Mouse (Mus musculus): ENCODE data around the gene Dzip1. TPM values are rescaled to one million over a fixed set of nuclear protein-coding genes. Genes with fewer than 3 reads are reported as not detected.

The Dzip1 gene
- polyA plus RNA-seq, 1 experiment = 70.1 TPM

DNA sequence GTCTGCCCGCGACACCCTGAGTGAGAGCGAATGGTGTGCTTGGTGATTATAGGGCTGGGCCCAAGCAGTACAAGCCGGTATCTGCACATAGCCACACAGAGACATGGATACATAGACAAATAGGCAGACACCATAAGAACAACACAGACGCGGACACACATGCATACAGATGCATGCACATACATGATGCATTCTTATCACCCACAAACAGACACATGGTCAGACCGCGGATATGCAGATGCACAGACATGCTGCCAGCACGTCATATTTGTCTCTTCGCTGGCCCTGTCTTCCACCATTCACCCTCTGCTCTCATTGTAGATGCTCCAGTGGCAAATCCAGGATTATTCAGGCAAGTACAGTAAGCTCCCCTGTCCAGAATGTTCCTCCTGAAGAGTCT lies 78.4 kb downstream of the Dzip1 start:
- WGBS = 94% methylated on average over 10 of the region's 10 CpGs
- no peaks in the 10 kb centered on the region for H3K36me3 ChIP-seq (ENCODE audit: control insufficient read depth, insufficient read depth, low read length)
- peaks cover 4% of the 10 kb centered on the region for H3K4me1 ChIP-seq (replicated peaks; ENCODE audit: control insufficient read depth, insufficient read depth, low read length)
- no peaks in the 10 kb centered on the region for H3K27me3 ChIP-seq (ENCODE audit: control insufficient read depth, insufficient read depth, low read length)
- TF ChIP-seq CTCF (IDR thresholded peaks at IDR 0.05; ENCODE audit: borderline replicate concordance, control insufficient read depth, extremely low read depth, insufficient read depth, low read length, poor library complexity) (no peak), POLR2A (IDR thresholded peaks at IDR 0.05; ENCODE audit: control insufficient read depth, extremely low read depth, insufficient read depth, low read length, poor library complexity) (no peak)
- no peak overlapping the region for H3K4me3 ChIP-seq (ENCODE audit: control insufficient read depth, insufficient read depth, low read length)
- H3K27ac ChIP-seq (ENCODE audit: control insufficient read depth, insufficient read depth, low read length) = no peak overlapping the region
- no peak for DNase-seq

DNA sequence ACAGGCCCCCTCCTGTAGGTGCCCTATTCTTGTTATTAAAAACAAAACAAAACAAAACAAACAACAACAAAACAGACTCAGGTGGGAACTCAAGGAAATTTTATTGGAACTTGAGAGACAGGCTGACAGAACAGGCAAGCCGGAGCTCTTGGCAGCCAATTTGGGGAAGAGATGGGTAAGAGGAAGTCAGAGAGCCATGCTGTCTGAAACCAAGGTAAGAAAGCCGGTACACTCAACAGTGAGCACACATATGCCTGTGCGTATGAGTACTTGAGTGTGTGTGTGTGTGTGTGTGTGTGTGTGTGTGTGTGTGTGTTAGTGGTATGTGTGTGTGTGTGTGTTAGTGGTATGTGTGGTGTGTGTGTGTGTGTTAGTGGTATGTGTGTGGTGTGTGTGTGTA lies 82.9 kb downstream of the Dzip1 start:
- no peak for DNase-seq
- 56% methylated on average over 3 of the region's 3 CpGs for WGBS
- TF ChIP-seq CTCF (IDR thresholded peaks at IDR 0.05; ENCODE audit: borderline replicate concordance, control insufficient read depth, extremely low read depth, insufficient read depth, low read length, poor library complexity) (no peak), POLR2A (IDR thresholded peaks at IDR 0.05; ENCODE audit: control insufficient read depth, extremely low read depth, insufficient read depth, low read length, poor library complexity) (no peak)
- no peak overlapping the region for H3K4me3 ChIP-seq (ENCODE audit: control insufficient read depth, insufficient read depth, low read length)
- H3K4me1 ChIP-seq (replicated peaks; ENCODE audit: control insufficient read depth, insufficient read depth, low read length) = peaks cover 15% of the 10 kb centered on the region
- H3K36me3 ChIP-seq (ENCODE audit: control insufficient read depth, insufficient read depth, low read length) = no peaks in the 10 kb centered on the region
- H3K27me3 ChIP-seq (ENCODE audit: control insufficient read depth, insufficient read depth, low read length) = no peaks in the 10 kb centered on the region
- H3K27ac ChIP-seq (ENCODE audit: control insufficient read depth, insufficient read depth, low read length) = no peak overlapping the region

DNA sequence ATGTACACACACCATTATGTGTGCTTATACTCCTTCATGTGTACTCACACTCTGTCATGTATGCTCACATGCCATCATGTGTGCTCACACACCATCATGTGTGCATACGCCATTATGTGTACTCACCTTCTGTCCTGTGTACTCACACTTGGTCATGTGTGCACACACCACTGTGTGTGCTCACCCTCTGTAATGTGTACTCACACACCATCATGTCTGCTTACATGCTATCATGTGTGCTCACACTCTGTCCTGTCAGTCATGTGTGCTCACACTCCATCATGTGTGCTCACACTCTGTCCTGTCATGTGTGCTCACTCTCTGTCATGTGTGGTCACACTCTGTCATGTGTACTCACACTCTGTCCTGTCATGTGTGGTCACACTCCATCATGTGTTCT lies 85.2 kb downstream of the Dzip1 start:
- no peaks in the 10 kb centered on the region for H3K36me3 ChIP-seq (ENCODE audit: control insufficient read depth, insufficient read depth, low read length)
- no peak for DNase-seq
- no peak overlapping the region for H3K4me3 ChIP-seq (ENCODE audit: control insufficient read depth, insufficient read depth, low read length)
- H3K4me1 ChIP-seq (replicated peaks; ENCODE audit: control insufficient read depth, insufficient read depth, low read length) = peaks cover 25% of the 10 kb centered on the region
- WGBS = 100% methylated on average over 1 of the region's 1 CpGs
- no peak for TF ChIP-seq POLR2A (IDR thresholded peaks at IDR 0.05; ENCODE audit: control insufficient read depth, extremely low read depth, insufficient read depth, low read length, poor library complexity)
- no peak for TF ChIP-seq CTCF (IDR thresholded peaks at IDR 0.05; ENCODE audit: borderline replicate concordance, control insufficient read depth, extremely low read depth, insufficient read depth, low read length, poor library complexity)
- H3K27me3 ChIP-seq (ENCODE audit: control insufficient read depth, insufficient read depth, low read length) = no peaks in the 10 kb centered on the region
- H3K27ac ChIP-seq (ENCODE audit: control insufficient read depth, insufficient read depth, low read length) = no peak overlapping the region; the same call in 1 of the 2 replicates

GRCm38 (mm10) chr14:118839416-118839815 lies 85.8 kb downstream of the Dzip1 start:
- 78% methylated on average over 5 of the region's 5 CpGs for WGBS
- DNase-seq = no peak
- H3K4me3 ChIP-seq (ENCODE audit: control insufficient read depth, insufficient read depth, low read length) = no peak overlapping the region
- H3K27ac ChIP-seq (ENCODE audit: control insufficient read depth, insufficient read depth, low read length) = peak overlapping the region; percentile 99
- H3K36me3 ChIP-seq (ENCODE audit: control insufficient read depth, insufficient read depth, low read length) = no peaks in the 10 kb centered on the region
- TF ChIP-seq CTCF (IDR thresholded peaks at IDR 0.05; ENCODE audit: borderline replicate concordance, control insufficient read depth, extremely low read depth, insufficient read depth, low read length, poor library complexity) = no peak
- no peak for TF ChIP-seq POLR2A (IDR thresholded peaks at IDR 0.05; ENCODE audit: control insufficient read depth, extremely low read depth, insufficient read depth, low read length, poor library complexity)
- no peaks in the 10 kb centered on the region for H3K27me3 ChIP-seq (ENCODE audit: control insufficient read depth, insufficient read depth, low read length)
- peaks cover 27% of the 10 kb centered on the region for H3K4me1 ChIP-seq (replicated peaks; ENCODE audit: control insufficient read depth, insufficient read depth, low read length)

DNA sequence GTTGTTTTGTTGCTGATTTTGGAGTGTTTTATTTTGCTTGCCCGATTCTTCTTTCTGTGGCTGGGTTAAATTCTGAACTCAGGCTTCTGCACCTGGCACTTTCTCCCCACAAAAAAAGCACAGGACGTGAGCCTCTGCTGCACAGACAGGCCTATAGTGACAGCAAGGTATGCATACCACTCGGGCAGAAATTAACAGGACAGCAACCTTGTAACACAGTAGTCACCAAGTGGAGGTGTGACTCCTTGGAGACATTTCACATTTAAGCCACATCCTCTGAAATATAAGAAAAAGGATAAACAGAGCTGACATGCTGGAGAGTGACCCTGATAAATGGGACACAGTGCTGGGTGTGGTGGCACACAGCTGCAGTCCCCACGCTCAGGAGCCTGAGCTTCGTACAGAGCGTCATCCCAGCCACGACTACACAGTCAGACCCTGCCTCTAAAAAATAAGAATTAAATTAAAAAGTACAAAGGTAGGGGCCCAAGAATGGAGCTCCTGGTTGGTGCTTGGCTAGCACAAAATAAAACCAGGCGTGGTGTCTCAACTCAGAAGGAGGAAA lies 86.6 kb downstream of the Dzip1 start:
- WGBS = 17% methylated on average over 8 of the region's 8 CpGs

DNA sequence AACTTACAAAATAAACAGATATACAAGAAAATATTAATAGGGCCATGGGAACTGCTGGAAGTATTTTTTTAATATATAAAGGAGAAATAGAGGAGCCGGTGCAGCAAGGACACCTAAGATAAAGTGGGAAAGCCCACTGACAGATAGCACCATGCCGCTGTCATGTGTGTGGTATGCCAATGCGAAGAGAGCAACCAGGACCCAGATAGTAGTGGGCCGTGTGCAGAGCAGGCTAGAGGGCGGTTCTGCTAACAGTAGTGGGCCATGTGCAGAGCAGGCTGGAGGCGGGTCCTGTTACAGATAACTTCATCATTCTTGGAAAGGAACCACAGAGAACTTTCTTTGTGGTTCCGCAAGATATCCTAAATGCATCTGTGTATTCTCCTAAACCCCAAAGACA lies 88.5 kb downstream of the Dzip1 start:
- Histone ChIP-seq H3K27me3 (ENCODE audit: control insufficient read depth, insufficient read depth, low read length) (no peaks in the 10 kb centered on the region), H3K4me1 (replicated peaks; ENCODE audit: control insufficient read depth, insufficient read depth, low read length) (peaks cover 37% of the 10 kb centered on the region), H3K4me3 (ENCODE audit: control insufficient read depth, insufficient read depth, low read length) (no peak overlapping the region), H3K36me3 (ENCODE audit: control insufficient read depth, insufficient read depth, low read length) (no peaks in the 10 kb centered on the region), H3K27ac (ENCODE audit: control insufficient read depth, insufficient read depth, low read length) (peak overlapping the region; percentile 34)
- WGBS = 94% methylated on average over 7 of the region's 7 CpGs
- TF ChIP-seq CTCF (IDR thresholded peaks at IDR 0.05; ENCODE audit: borderline replicate concordance, control insufficient read depth, extremely low read depth, insufficient read depth, low read length, poor library complexity) (no peak), POLR2A (IDR thresholded peaks at IDR 0.05; ENCODE audit: control insufficient read depth, extremely low read depth, insufficient read depth, low read length, poor library complexity) (no peak)
- no peak for DNase-seq

More for the DNA sequence above, 86.6 kb downstream of the Dzip1 start:
- H3K4me1 ChIP-seq (replicated peaks; ENCODE audit: control insufficient read depth, insufficient read depth, low read length) = peaks cover 31% of the 10 kb centered on the region
- H3K4me3 ChIP-seq (ENCODE audit: control insufficient read depth, insufficient read depth, low read length) = no peak overlapping the region
- no peaks in the 10 kb centered on the region for H3K27me3 ChIP-seq (ENCODE audit: control insufficient read depth, insufficient read depth, low read length)
- DNase-seq = peak; percentile 46
- H3K36me3 ChIP-seq (ENCODE audit: control insufficient read depth, insufficient read depth, low read length) = no peaks in the 10 kb centered on the region
- H3K27ac ChIP-seq (ENCODE audit: control insufficient read depth, insufficient read depth, low read length) = peak overlapping the region; percentile 99
- TF ChIP-seq CTCF (IDR thresholded peaks at IDR 0.05; ENCODE audit: borderline replicate concordance, control insufficient read depth, extremely low read depth, insufficient read depth, low read length, poor library complexity) (no peak), POLR2A (IDR thresholded peaks at IDR 0.05; ENCODE audit: control insufficient read depth, extremely low read depth, insufficient read depth, low read length, poor library complexity) (no peak)

DNA sequence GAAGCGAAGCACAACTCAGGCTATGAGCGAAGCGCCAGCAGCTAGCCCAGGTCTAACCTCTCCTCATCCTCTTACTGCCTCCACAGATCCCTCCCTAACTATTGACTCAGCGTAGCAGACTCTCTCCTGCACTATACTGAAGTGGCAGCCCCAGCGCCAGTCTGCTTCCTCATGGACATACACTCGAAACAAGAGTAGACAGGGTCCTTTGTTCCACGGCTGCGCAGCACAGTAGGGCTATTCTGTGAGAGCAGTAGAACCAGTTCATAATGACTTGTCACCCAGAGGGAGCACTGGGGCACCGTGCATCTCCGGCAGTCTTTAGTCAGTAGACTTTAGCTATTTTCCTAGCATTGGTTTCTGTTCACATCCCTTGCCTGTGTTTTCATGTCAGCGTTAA lies 89.1 kb downstream of the Dzip1 start:
- H3K27ac ChIP-seq (ENCODE audit: control insufficient read depth, insufficient read depth, low read length) = no peak overlapping the region
- no peak for TF ChIP-seq POLR2A (IDR thresholded peaks at IDR 0.05; ENCODE audit: control insufficient read depth, extremely low read depth, insufficient read depth, low read length, poor library complexity)
- no peak for TF ChIP-seq CTCF (IDR thresholded peaks at IDR 0.05; ENCODE audit: borderline replicate concordance, control insufficient read depth, extremely low read depth, insufficient read depth, low read length, poor library complexity)
- no peak for DNase-seq
- 97% methylated on average over 11 of the region's 11 CpGs for WGBS
- no peaks in the 10 kb centered on the region for H3K36me3 ChIP-seq (ENCODE audit: control insufficient read depth, insufficient read depth, low read length)
- no peak overlapping the region for H3K4me3 ChIP-seq (ENCODE audit: control insufficient read depth, insufficient read depth, low read length)
- H3K27me3 ChIP-seq (ENCODE audit: control insufficient read depth, insufficient read depth, low read length) = no peaks in the 10 kb centered on the region
- H3K4me1 ChIP-seq (replicated peaks; ENCODE audit: control insufficient read depth, insufficient read depth, low read length) = peaks cover 37% of the 10 kb centered on the region

Measured in thymus, adult 2 months (tissue).